Mouse (Mus musculus) frontal cortex, postnatal 14 days (tissue): Measurements from ENCODE around the gene Il1rap.

Source experiments
- DNase-seq, 2 experiments: peaks; one replicate each; pipeline ENCODE4 v3.0.0; 2022; ENCODE audit warnings: low spot score in 2 of 2

Gene Il1rap

GRCm38 (mm10) chr16:26612499-26613220 lies 31.2 kb downstream of the Il1rap start:
- DNase-seq: no peak

- DNase-seq: no peak
Observed at GRCm38 (mm10) chr16:26623141-26623540, 41.6 kb downstream of the Il1rap start.

GRCm38 (mm10) chr16:26626065-26626464 lies 44.6 kb downstream of the Il1rap start:
- no peak for DNase-seq

- no peak for DNase-seq
Observed at GRCm38 (mm10) chr16:26634800-26635199, 53.3 kb downstream of the Il1rap start.

GRCm38 (mm10) chr16:26643077-26643476 lies 61.6 kb downstream of the Il1rap start:
- DNase-seq: no peak

GRCm38 (mm10) chr16:26646066-26646465 lies 64.6 kb downstream of the Il1rap start:
- no peak for DNase-seq

GRCm38 (mm10) chr16:26647036-26647435 lies 65.5 kb downstream of the Il1rap start:
- no peak for DNase-seq

GRCm38 (mm10) chr16:26662722-26663436 lies 81.4 kb downstream of the Il1rap start:
- no peak for DNase-seq

- DNase-seq: no peak
Observed at GRCm38 (mm10) chr16:26666401-26666800, 84.9 kb downstream of the Il1rap start.

- no peak for DNase-seq
Observed at GRCm38 (mm10) chr16:26669081-26669480, 87.6 kb downstream of the Il1rap start.

GRCm38 (mm10) chr16:26680381-26680780 lies 98.9 kb downstream of the Il1rap start:
- no peak for DNase-seq

- DNase-seq: no peak
Observed at GRCm38 (mm10) chr16:26689771-26690170, 108.3 kb downstream of the Il1rap start.

- DNase-seq: no peak
Observed at GRCm38 (mm10) chr16:26691294-26691693, 109.8 kb downstream of the Il1rap start.

GRCm38 (mm10) chr16:26698076-26698475 lies 116.6 kb downstream of the Il1rap start:
- no peak for DNase-seq

GRCm38 (mm10) chr16:26700440-26701103 lies 119.1 kb downstream of the Il1rap start:
- DNase-seq: no peak

- DNase-seq: no peak
Observed at GRCm38 (mm10) chr16:26705658-26706371, 124.3 kb downstream of the Il1rap start.

GRCm38 (mm10) chr16:26706503-26706902 lies 125.0 kb downstream of the Il1rap start:
- DNase-seq: no peak

- no peak for DNase-seq
Observed at GRCm38 (mm10) chr16:26710922-26711321, 129.4 kb downstream of the Il1rap start.

- no peak for DNase-seq
Observed at GRCm38 (mm10) chr16:26713538-26714316, 132.2 kb downstream of the Il1rap start.

GRCm38 (mm10) chr16:26722464-26722863 lies 141.0 kb downstream of the Il1rap start:
- peak in 1 of 2 experiments; percentile 13 for DNase-seq
